Mouse (Mus musculus): ENCODE measurements around the gene Pef1. TPM values are rescaled to one million over a fixed set of nuclear protein-coding genes. Genes with fewer than 3 reads are reported as not detected.

Gene Pef1
- total RNA-seq, 4 experiments from 2014 or later = 72.9 to 80.6 (median 76.1) TPM

- peak in 1 of 2 experiments; percentile 42 for DNase-seq (ENCODE audit: low spot score in 2 of 2)
These were observed 36.3 kb downstream of the Pef1 start for GRCm38 (mm10) chr4:130138441-130139213.

- DNase-seq (ENCODE audit: low spot score in 2 of 2) = no peak
These were observed 36.8 kb downstream of the Pef1 start, which contains the start of gene Hcrtr1 for GRCm38 (mm10) chr4:130139214-130139492. Gene Hcrtr1 (minus strand): TSS chr4:130139359.

GRCm38 (mm10) chr4:130140992-130141402 is 38.6 kb downstream of the Pef1 start:
- peak; percentile 33 to 71 for DNase-seq (ENCODE audit: low spot score in 2 of 2)

- no peak for DNase-seq (ENCODE audit: low spot score in 2 of 2)
These were observed 39.4 kb downstream of the Pef1 start for GRCm38 (mm10) chr4:130141786-130142185.

- DNase-seq (ENCODE audit: low spot score in 2 of 2) = no peak
These were observed 46.0 kb downstream of the Pef1 start for GRCm38 (mm10) chr4:130148405-130148804.

GRCm38 (mm10) chr4:130154250-130154649 is 51.9 kb downstream of the Pef1 start:
- no peak for DNase-seq (ENCODE audit: low spot score in 2 of 2)

- no peak for DNase-seq (ENCODE audit: low spot score in 2 of 2)
These were observed 54.5 kb downstream of the Pef1 start for GRCm38 (mm10) chr4:130156812-130157371.

GRCm38 (mm10) chr4:130161349-130161748 is 59.0 kb downstream of the Pef1 start:
- no peak for DNase-seq (ENCODE audit: low spot score in 2 of 2)

GRCm38 (mm10) chr4:130163391-130163861 is 61.1 kb downstream of the Pef1 start:
- no peak for DNase-seq (ENCODE audit: low spot score in 2 of 2)

GRCm38 (mm10) chr4:130164121-130164520 is 61.8 kb downstream of the Pef1 start:
- no peak for DNase-seq (ENCODE audit: low spot score in 2 of 2)

- DNase-seq (ENCODE audit: low spot score in 2 of 2) = no peak
These were observed 63.7 kb downstream of the Pef1 start for GRCm38 (mm10) chr4:130166061-130166460.

- DNase-seq (ENCODE audit: low spot score in 2 of 2) = no peak
These were observed 64.2 kb downstream of the Pef1 start for GRCm38 (mm10) chr4:130166592-130166991.

- DNase-seq (ENCODE audit: low spot score in 2 of 2) = no peak
These were observed 65.0 kb downstream of the Pef1 start for GRCm38 (mm10) chr4:130167321-130167720.

- DNase-seq (ENCODE audit: low spot score in 2 of 2) = no peak
These were observed 65.5 kb downstream of the Pef1 start for GRCm38 (mm10) chr4:130167814-130168213.

- no peak for DNase-seq (ENCODE audit: low spot score in 2 of 2)
These were observed 66.2 kb downstream of the Pef1 start for GRCm38 (mm10) chr4:130168280-130169183.

- DNase-seq (ENCODE audit: low spot score in 2 of 2) = no peak
These were observed 67.1 kb downstream of the Pef1 start for GRCm38 (mm10) chr4:130169411-130169971.

GRCm38 (mm10) chr4:130170362-130170761 is 68.0 kb downstream of the Pef1 start:
- DNase-seq (ENCODE audit: low spot score in 2 of 2) = no peak

- no peak for DNase-seq (ENCODE audit: low spot score in 2 of 2)
These were observed 69.8 kb downstream of the Pef1 start for GRCm38 (mm10) chr4:130171951-130172765.

- DNase-seq (ENCODE audit: low spot score in 2 of 2) = no peak
These were observed 70.9 kb downstream of the Pef1 start for GRCm38 (mm10) chr4:130173060-130173822.

- DNase-seq (ENCODE audit: low spot score in 2 of 2) = no peak
These were observed 71.6 kb downstream of the Pef1 start for GRCm38 (mm10) chr4:130173911-130174311.
